Mouse (Mus musculus) bone marrow macrophage, adult 2 months (primary cell): ENCODE measurements around the gene Slit3.

Source experiments
- CTCF ChIP-seq: IDR thresholded peaks from 2 replicates; pipeline ENCODE4 v1.5.1; 2012; ENCODE audit warnings: low read depth, mild to moderate bottlenecking, low read length, moderate library complexity
- POLR2A ChIP-seq: IDR thresholded peaks from 2 replicates; pipeline ENCODE4 v1.6.1; 2012; ENCODE audit warnings: mild to moderate bottlenecking, low read depth, low read length, borderline replicate concordance

GRCm38 (mm10) chr11:35116436-35116835 lies 4.6 kb upstream of the Slit3 start:
- TF ChIP-seq CTCF (no peak), POLR2A (no peak)
